Mouse (Mus musculus) liver, adult 2 months (tissue): ENCODE data around the gene Pard3. TPM values are rescaled to one million over a fixed set of nuclear protein-coding genes. Genes with fewer than 3 reads are reported as not detected.

ENCODE experiments used
- DNase-seq: peaks from one replicate; pipeline ENCODE4 v3.0.0-alpha.2; 2011; ENCODE audit warnings: low read depth, low spot score; ENCODE audit errors: extremely low read depth
- H3K27ac ChIP-seq: fragments of 200-500 bp; replicated peaks from 2 replicates; pipeline ENCODE4 v1.5.1; 2012; ENCODE audit warnings: low read depth, mild to moderate bottlenecking, control low read depth, inconsistent platforms, low read length; ENCODE audit not compliant: insufficient read depth
- H3K27me3 ChIP-seq: fragments of 200-500 bp; 2 replicates; pipeline ENCODE4 v1.6.1; 2012; ENCODE audit warnings: mild to moderate bottlenecking, moderate library complexity, low read length, inconsistent platforms; ENCODE audit not compliant: control insufficient read depth, insufficient read depth
- H3K36me3 ChIP-seq: fragments of 200-500 bp; 2 replicates; pipeline ENCODE4 v1.6.1; 2012; ENCODE audit warnings: low read length, inconsistent platforms; ENCODE audit not compliant: control insufficient read depth, insufficient read depth
- H3K4me1 ChIP-seq: fragments of 200-500 bp; 2 replicates; pipeline ENCODE4 v1.6.1; 2011; ENCODE audit warnings: low read length; ENCODE audit not compliant: control insufficient read depth, insufficient read depth
- H3K4me3 ChIP-seq: fragments of 200-500 bp; 2 replicates; pipeline ENCODE4 v1.5.1; 2011; ENCODE audit warnings: low read depth, mild to moderate bottlenecking, control low read depth, low read length, moderate library complexity; ENCODE audit not compliant: insufficient read depth
- H3K79me2 ChIP-seq: fragments of 200-500 bp; 2 replicates; pipeline ENCODE4 v1.6.1; 2012; ENCODE audit warnings: inconsistent platforms, mild to moderate bottlenecking, low read length, moderate library complexity; ENCODE audit not compliant: control insufficient read depth, insufficient read depth
- H3K9ac ChIP-seq: fragments of 200-500 bp; 2 replicates; pipeline ENCODE4 v1.6.1; 2012; ENCODE audit warnings: low read depth, mild to moderate bottlenecking, control low read depth, inconsistent platforms, low read length
- CTCF ChIP-seq: fragments of 200-500 bp; IDR thresholded peaks from 2 replicates; pipeline ENCODE4 v1.5.1; 2011; ENCODE audit warnings: low read depth, low read length, control low read depth
- POLR2A ChIP-seq: fragments of 200-500 bp; IDR thresholded peaks from 2 replicates; pipeline ENCODE4 v1.6.1; 2011; ENCODE audit warnings: low read length, control low read depth; ENCODE audit not compliant: insufficient read depth; ENCODE audit errors: extremely low read depth
- WGBS: fragments of 180-500 bp; shearing (Covaris S2); methylation state at CpG from one replicate; pipeline ENCODE4 v1.1.7; 2018; 5-methylcytosine and 5-hydroxymethylcytosine counted together
- polyA plus RNA-seq: library from polyadenylated mRNA; depleted of rRNA; stranded (reverse); fragments of >200 nt; gene quantifications from 2 replicates; pipeline ENCODE4 v1.2.3, GENCODE M21; 2012
- total RNA-seq: library from RNA; depleted of rRNA; stranded (reverse); fragments of >200 nt; gene quantifications from 2 replicates; pipeline ENCODE4 v1.2.3, GENCODE M21; 2014

Pard3 gene
- total and polyA plus RNA-seq, 2 experiments, result 47.4 to 61.4 TPM

DNA sequence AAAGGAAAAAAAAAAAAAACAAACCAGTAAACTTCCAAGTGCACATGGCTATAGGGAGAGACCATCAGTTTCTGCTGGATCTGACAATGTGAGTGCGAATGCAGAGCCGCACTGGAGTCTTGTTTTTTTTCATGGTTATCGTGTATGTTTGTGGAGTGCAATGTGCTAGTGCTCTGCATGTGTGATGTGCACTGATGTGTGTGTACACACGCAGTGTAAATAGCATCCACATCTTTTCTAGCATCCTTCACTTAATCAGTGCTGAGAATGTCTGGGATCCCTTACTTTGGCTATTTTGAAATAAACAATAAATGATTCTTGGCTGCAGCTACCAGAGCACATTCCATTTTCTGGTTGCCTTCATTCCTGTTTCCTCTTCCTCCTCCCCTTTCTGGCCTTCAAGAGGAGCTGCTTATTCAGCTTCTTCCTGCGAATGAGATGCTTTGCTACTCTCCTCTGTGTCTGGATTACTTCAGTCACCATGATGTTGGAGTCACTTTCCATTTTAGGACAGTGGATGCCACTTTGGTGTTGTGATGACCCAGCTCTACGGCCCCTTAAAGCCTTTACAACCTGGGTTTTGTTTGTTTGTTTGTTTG is 239.3 kb downstream of the Pard3 start:
- H3K4me3 ChIP-seq, result no peak overlapping the region
- 83% methylated on average over 6 of the region's 6 CpGs for WGBS
- peaks cover 12% of the 10 kb centered on the region; the same call in 1 of the 2 replicates for H3K4me1 ChIP-seq
- no peaks in the 10 kb centered on the region for H3K36me3 ChIP-seq
- TF ChIP-seq CTCF, result no peak
- TF ChIP-seq POLR2A, result no peak
- peak; percentile 37 for DNase-seq
- H3K27me3 ChIP-seq, result no peaks in the 10 kb centered on the region
- H3K9ac ChIP-seq, result no peak overlapping the region
- peaks cover 24% of the 10 kb centered on the region for H3K79me2 ChIP-seq
- no peak overlapping the region for H3K27ac ChIP-seq

DNA sequence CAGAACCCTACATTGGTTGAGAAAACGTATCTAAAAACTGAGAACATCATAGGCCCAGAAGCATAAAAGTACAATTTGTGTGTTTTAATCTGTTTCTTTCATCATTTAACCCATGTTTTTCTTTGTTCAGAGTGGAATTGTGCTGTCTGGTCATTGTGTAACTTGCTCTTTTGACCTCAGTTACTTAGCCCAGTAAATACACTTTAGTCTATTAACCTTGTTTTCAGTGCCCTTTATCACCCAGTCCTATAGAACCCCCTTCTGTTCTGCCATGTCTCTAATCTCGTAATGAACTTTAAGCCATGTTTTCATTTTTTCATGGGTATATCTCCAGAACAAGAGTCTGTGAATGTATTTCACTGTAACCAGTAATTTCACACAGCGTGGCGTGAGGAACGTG is 243.3 kb downstream of the Pard3 start:
- WGBS, result 34% methylated on average over 5 of the region's 5 CpGs
- H3K27ac ChIP-seq, result no peak overlapping the region
- peak; percentile 89 for DNase-seq

DNA sequence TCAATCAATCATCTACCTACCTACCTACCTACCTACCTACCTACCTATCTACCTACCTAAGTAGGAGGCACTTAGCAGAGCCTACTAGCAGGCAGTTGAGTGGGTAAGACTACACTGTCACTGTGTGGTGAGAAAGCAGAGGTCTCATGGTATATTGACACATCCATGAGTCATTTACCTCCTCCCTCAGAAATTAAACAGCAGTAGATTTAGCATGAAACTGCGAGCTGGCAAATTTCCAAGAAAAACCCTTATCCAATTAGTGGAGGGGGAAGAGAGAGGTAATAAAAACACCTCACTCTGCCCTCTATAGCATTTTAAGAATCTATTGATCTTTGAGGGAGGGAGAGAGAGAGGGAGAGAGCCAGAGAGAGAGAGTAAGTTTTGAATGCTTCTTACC is 245.7 kb downstream of the Pard3 start:
- H3K4me3 ChIP-seq, result no peak overlapping the region
- H3K27ac ChIP-seq, result no peak overlapping the region
- H3K79me2 ChIP-seq, result peaks cover 16% of the 10 kb centered on the region; the same call in 1 of the 2 replicates
- H3K36me3 ChIP-seq, result no peaks in the 10 kb centered on the region
- no peaks in the 10 kb centered on the region for H3K27me3 ChIP-seq
- no peak for TF ChIP-seq POLR2A
- 46% methylated on average over 1 of the region's 1 CpGs for WGBS
- peaks cover 12% of the 10 kb centered on the region; the same call in 1 of the 2 replicates for H3K4me1 ChIP-seq
- no peak overlapping the region for H3K9ac ChIP-seq
- no peak for DNase-seq

More for the DNA sequence above, 243.3 kb downstream of the Pard3 start:
- Histone ChIP-seq H3K9ac (no peak overlapping the region), H3K27me3 (no peaks in the 10 kb centered on the region), H3K36me3 (no peaks in the 10 kb centered on the region), H3K79me2 (peaks cover 20% of the 10 kb centered on the region), H3K4me1 (peaks cover 12% of the 10 kb centered on the region; the same call in 1 of the 2 replicates), H3K4me3 (no peak overlapping the region)
- no peak for TF ChIP-seq CTCF
- no peak for TF ChIP-seq POLR2A

DNA sequence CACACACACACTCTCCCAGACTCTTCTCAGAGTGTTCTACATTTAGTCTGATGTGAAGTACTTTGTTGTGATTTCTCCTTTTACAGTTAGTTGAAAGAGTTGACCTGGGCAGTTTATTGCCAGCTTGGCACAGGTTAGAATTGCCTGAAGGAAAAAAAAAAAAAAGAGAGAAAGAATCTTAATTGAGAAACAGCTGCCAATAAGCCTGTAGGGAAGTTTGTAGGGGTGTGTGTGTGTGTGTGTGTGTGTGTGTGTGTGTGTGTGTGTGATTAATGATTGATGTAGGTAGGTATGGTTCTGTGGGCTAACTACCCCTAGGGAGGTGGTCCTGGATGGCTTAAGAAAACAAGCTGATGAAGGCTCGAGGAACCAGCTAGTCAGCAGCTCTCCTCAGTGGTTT is 252.1 kb downstream of the Pard3 start:
- Histone ChIP-seq H3K79me2 (peaks cover 21% of the 10 kb centered on the region), H3K36me3 (no peaks in the 10 kb centered on the region), H3K27ac (no peak overlapping the region), H3K4me3 (no peak overlapping the region), H3K4me1 (no peaks in the 10 kb centered on the region; the same call in 1 of the 2 replicates), H3K27me3 (no peaks in the 10 kb centered on the region), H3K9ac (no peak overlapping the region)
- 50% methylated on average over 1 of the region's 1 CpGs for WGBS
- peak; percentile 31 for DNase-seq
- TF ChIP-seq POLR2A, result no peak
- TF ChIP-seq CTCF, result no peak

DNA sequence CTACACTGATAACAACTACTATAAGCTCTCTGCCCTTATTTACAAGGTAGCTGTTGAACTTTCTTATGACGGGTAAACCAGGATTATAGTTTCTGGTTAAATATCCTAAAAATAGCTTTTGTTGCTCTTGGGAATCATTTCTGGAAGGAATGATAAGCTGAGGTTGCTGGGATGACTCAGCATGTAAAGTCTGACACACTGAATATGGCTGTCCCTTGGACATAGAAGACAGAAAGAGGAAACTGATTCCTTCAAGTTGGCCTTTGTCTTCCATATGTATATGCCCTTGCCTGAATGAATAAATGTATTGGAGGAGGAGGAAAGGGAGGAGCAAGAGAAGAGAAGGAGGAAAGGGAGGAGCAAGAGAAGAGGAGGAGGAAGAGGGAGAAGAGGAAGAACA is 254.2 kb downstream of the Pard3 start:
- Histone ChIP-seq H3K4me1 (no peaks in the 10 kb centered on the region; the same call in 1 of the 2 replicates), H3K79me2 (peaks cover 22% of the 10 kb centered on the region), H3K4me3 (no peak overlapping the region), H3K27me3 (no peaks in the 10 kb centered on the region), H3K9ac (no peak overlapping the region), H3K36me3 (no peaks in the 10 kb centered on the region), H3K27ac (no peak overlapping the region)
- no peak for DNase-seq
- 23% methylated on average over 1 of the region's 1 CpGs for WGBS
- TF ChIP-seq POLR2A (no peak), CTCF (no peak)

DNA sequence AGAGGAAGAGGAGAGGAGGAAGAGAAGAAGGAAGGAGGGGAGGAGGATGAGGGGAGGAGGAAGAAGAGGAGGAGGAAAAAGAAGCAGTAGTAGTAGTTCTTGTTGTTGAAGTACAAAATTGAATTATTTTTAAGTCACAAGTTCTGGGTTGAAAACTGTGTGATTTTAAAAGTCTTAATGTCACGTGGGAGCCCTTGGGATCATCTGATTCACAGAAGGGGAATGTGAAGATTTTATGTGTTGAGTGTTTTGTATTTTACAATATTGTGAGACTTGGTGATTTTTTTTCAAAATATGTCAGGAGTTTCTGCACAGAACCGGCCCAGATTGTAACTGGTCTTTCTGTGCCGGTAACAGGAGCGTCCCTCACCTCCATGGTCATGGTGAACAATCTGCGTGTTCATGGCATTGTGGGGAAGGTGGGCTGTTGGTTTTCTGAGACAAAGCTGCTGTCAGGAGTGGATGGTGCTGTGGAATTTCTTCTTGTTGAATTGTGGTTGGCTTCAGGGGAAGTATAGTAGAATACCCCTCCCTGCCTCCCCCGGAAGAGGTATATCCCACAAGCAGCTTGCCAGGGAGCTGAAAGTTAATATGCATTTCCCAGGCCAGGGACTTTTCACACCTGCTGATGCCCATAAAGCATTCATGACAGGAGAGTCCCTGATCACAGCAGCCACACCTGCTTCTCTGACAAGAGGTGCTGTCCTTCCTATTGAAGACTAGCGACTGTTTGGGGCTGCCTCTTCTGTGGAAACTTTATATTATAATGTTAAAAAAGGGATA is 254.9 kb downstream of the Pard3 start:
- Histone ChIP-seq H3K9ac (no peak overlapping the region), H3K36me3 (no peaks in the 10 kb centered on the region), H3K4me1 (no peaks in the 10 kb centered on the region; the same call in 1 of the 2 replicates), H3K27ac (no peak overlapping the region), H3K79me2 (peaks cover 22% of the 10 kb centered on the region), H3K4me3 (no peak overlapping the region), H3K27me3 (no peaks in the 10 kb centered on the region)
- 88% methylated on average over 7 of the region's 7 CpGs for WGBS
- no peak for DNase-seq
- TF ChIP-seq CTCF (no peak), POLR2A (no peak)
